Mouse (Mus musculus) kidney, adult 8-10 months (tissue): Measurements from ENCODE around the gene Rasgrp3.
"Not testable (repeated sequence)": the region's sequence is repeated elsewhere in the genome, so short reads cannot be mapped to it uniquely, and the experiment has no call there.

Experiments
- DNase-seq, 2 experiments: peaks; one replicate each; pipeline ENCODE4 v3.0.0; 2022

The Rasgrp3 gene

DNA sequence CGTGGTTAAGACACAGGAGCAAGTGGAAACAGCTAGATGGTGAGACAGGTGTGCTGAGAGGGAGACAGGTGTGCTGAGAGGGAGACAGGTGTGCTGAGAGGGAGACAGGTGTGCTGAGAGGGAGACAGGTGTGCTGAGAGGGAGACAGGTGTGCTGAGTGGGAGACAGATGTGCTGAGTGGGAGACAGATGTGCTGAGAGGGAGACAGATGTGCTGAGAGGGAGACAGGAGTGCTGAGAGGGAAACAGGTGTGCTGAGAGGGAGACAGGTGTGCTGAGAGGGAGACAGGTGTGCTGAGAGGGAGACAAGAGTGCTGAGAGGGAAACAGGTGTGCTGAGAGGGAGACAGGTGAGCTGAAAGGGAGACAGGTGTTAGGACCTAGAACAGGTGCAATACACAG lies 27.5 kb downstream of the Rasgrp3 start:
- not testable (repeated sequence) for DNase-seq

DNA sequence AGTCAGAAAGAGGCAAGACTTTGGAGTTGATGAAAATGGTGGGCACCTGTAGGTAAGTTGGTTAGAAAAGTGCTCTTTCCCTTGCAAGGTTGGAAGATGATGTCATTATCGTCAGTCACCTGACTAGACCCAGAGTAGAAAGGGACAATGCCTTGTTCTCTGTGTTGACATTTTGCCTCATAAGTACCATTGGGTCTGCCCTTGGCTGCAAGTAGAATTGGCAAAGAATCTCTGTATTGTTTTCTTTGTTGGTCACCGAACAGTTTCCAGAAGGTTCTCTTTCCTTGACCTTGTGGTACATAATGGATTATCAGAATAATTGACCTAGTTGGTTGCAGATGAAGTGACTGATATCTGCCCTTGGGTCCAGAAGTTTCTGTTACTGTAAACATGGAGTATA lies 27.9 kb downstream of the Rasgrp3 start:
- DNase-seq, result no peak

DNA sequence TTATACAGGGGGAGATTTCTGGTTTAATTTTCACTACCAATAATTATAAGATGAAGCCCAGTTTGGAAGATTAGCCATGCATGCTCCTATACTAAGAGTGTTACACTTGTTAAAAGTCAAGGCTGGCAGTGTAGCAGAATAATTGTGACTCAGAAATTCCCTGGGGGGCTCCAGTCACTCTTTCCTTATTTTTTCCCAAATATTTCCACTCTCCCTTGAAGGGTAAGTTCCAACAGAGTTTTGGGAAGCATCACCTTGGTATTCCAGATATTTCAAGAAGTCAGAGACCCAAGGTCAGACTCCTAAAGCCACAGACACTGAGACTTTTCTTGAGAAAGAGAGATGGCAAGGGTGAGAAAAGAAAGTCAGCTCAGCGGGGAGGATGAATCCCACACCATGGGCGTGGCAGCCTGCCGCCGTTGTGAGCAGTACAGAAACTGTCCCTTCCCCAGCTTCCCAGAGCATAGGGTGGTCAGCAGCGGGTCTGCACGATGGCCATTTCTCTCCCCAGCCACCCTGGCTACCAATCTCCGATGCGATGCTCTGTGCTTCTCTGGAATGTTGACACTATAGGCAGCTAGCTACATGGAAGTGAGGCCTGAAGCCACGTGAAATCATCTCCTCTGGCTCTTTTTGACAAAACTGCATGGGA lies 28.8 kb downstream of the Rasgrp3 start:
- DNase-seq, result no peak

DNA sequence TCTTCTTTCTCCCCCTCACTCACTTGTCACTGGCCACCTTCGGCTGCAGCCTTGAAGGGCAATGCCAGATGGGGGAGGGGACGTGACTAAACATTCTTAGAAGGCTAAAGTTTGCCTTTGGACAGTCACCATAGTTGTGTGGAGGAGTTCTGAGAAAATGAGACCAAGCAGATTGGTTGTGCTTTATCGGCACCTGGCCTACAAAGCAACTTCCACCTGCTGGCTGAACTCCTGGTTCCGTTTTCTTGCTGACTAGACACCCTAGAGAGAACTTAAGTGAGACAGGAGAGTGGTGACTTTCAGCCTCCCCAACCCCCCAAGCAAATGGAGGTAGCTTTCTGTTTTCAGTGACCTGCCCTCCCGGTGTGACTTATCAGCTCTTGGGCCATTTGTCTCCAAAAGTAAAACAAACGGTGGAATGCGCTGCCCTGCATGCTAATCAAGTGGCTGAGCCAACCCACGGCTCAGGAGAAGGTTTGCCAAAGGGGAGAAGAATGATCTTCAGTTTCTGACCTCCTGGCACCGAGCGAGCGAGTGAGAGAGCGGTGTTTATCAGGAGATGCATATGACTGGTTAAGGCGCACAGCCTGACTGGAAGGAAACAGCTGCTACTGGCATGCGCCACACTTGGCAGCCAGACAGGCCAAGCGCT lies 29.4 kb downstream of the Rasgrp3 start:
- peak; percentile 56 for DNase-seq

DNA sequence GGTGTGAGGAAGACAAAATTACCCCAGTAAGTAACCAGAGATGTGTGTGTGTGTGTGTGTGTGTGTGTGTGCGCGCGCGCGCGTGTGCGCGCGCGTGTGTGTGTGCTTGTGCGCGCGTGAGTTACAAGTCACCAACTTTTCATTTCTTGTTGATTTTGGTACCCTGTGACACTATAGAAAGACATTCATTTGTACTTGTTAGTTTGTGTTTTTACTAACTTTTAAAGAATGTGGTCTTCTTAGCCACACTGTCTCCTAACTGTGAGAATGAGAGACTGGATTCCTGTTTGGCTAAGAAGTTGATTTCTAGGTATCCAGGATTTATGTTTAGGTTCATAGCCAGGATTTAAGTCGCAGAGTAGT lies 29.9 kb downstream of the Rasgrp3 start:
- DNase-seq, result no peak

DNA sequence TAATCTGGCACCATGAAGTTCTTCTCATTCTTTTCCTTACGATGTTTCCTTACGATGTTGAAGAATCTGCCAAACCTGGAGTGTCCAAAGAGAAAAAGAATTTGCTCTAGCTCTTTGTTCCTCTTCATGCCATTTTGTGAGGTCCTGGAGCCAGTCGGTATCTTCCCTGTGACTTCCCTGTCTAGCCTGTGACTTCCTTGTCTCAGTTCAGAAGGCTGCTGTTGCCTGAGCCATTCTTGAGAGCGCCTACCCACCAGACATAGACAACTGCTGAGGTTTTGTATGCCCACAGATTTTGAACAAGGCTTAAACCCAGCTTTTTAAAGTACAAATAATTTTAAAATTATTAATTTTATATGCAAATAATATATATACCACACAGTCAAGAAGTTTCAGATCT lies 31.3 kb downstream of the Rasgrp3 start:
- no peak for DNase-seq

DNA sequence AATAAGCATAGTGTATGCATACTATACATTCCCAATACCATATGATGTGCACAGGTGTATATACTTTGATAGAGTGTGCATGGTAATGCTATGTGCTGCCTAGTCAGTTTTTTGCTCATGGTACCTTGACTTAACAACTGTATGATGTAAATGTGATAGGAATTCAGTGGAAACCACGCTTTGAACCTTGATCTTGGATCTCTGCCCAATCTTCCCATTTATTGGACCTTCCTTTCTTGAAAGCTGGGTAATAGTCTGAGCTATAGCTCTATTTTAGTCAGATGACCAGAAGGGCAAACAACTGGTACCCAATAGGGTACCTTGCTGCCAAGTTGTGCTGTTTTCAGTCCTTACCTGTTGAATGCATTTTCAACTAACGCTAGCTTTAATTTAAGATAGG lies 31.8 kb downstream of the Rasgrp3 start:
- no peak for DNase-seq

DNA sequence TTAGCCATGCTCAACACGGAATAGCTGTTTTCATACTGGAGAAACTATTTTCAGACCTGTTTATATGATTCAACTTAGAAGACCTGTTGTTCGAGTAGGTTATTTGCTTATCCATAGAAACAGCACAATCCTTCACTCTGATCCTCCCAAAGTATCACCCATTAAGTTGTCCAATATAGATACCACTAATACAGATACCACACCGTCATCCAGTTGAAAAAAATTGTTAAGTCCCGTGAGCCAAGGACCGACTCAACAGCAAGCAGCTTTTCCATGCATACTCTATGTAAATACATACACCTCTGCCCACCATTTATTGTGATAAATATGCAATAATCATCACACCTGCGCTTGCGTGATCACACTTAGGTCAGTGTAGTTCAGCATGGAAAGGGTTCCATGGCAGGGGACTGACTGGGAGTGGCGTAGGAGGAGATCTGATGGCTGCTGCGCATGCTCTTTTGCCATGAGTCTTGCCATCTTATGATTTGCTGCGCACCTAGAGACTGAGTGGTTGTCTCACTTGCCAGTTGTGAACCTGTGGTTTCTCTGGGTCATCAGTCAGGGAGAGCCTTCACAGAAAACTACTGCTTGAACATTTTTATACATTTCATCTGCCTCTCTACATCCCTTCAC lies 32.9 kb downstream of the Rasgrp3 start:
- no peak for DNase-seq

DNA sequence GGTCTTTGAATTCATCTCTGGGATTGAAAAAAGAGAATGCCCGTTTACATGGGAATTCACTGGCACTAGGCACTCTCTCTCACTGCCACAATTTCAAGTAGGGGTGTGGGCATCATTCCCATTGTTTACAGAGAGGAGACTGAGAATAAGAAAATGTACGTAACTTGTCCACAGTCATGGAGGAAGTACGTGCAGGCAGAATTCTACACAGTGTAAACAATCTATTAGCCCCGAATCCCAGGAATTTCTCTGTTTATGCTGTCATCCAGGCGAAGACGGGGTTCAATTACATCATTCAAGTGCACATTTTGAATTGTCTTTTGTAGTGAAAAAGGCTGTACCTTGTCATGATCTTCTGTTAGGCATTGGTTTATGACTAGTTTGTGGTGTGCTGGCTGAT lies 34.6 kb downstream of the Rasgrp3 start:
- DNase-seq, result no peak

DNA sequence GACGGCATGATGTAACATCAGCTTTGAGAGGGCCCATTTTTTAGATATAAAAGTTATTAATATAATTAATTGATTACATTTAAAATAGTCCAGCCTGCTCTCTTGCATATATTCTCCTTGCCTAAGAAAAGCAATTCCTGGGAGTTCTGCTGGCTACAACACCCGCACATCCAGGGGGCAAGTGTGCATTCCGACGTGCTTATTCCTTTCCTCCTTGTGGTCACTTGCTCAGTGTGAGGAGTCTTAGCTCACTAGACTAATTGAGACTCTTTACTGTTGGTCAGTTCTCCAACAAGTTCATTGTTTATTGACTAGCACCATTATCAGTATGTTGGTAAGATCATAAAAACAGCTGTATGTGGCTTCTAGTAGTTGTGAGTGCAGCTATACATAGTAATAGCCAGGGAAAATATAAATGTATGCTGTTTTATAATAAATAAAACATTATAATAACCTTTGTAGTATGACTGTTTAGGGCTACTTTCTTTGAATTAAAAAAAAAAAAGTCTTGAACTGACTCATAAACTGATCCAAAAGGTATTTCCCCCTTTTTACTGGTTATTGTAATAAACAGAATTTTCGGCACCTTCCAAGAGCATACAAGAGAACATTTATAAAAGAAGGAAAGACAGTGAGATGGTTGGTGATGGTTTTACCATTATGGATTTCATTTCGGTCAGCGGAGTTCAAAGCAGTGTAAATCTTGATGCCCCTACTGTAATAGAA lies 35.4 kb downstream of the Rasgrp3 start:
- DNase-seq, result no peak

DNA sequence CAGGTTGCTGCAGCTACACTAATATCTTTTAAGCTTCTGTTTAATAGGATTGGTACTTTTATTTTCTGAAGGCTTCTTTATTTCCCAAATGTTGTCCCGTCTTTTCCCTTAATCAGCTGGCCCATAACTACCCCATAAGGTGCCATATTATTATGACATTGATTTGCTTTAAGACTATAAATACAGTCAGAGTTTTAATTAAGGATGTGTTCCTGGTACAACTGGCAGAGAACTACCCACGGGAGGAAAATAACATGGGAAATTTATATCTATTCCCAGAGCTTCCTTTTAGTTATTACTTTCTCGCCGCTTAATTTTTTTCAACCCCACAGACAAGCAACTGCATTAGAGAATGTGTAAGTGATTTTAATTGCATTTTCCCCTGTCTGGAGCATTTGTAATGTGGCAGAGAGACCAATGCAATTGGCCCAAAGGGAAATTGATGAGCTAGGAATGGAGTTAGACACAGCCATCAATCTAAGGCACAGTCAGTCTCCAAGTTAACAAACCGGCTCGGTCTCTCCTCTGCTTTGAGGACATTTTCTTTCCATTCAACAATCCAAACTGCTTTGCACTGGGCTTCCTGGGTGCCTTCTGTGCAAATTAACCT lies 36.1 kb downstream of the Rasgrp3 start:
- DNase-seq, result no peak

DNA sequence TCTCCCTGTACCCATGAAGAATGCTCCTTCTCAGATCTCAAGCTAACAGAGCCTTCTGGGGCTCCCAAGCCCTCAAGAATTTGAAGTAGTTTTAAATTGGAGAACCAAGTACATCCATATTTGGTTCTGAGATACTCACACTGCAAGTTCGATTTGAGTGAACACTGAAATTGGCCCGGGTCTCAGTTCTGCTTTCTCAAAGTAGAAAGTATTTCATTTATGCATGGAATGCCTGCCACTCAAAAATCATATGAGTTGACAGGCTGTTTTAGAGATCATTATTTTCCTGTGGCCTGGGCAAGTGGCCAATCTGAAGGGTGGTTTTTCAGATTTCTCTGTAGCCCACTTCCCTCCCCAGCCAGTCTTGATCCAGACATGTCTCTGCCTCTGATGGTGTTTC lies 36.7 kb downstream of the Rasgrp3 start:
- no peak for DNase-seq

DNA sequence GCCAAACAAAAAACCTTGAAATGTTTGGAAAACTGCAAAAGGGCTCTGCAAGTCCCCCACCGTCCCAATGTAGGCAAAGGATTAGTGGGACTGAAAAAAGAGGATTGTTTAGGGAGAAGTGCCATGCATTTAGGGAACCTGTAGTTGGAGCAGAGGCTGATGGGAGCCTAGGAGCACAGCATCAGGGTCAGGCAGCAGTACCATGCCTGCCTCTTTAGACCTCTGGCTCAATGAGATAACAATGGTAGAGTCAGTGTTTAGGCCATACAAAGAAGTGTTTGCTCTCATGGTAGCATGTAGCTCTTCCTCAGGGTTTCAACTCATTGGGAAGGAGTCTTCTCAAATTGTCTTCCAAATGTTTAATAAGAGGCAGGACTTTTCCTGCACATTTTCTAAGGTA lies 40.3 kb downstream of the Rasgrp3 start:
- no peak for DNase-seq

DNA sequence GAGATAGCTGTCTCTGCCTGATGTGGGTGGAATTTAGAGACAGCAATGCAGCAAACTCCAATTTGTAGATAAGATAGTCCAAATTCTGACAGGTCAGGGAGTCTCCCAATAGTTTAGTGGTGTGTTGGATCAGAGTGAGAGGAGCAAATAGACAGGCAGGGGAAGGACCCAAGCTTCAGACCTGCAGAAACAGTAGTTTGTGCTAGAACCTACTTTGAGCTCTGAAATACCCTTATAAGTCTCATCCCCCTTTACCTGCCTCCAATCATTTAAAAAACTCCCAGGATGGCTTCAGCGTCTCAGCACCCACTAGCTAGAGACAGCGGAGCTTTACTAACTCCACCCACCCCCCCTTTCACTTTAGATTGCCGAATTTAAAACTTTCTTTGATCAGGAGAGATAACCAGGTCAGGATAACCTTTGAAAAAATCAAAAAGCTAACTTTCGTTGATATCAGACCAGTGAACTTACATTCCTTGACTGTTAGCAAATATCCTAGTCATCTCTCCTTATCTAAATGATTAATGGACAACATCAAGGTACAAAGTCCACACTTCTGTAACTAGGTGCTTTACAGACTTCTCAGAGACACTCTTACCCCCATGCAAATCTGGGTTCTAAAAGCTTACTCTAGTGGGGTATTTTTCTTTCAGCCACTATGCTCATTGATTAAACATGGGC lies 41.2 kb downstream of the Rasgrp3 start:
- DNase-seq, result no peak

DNA sequence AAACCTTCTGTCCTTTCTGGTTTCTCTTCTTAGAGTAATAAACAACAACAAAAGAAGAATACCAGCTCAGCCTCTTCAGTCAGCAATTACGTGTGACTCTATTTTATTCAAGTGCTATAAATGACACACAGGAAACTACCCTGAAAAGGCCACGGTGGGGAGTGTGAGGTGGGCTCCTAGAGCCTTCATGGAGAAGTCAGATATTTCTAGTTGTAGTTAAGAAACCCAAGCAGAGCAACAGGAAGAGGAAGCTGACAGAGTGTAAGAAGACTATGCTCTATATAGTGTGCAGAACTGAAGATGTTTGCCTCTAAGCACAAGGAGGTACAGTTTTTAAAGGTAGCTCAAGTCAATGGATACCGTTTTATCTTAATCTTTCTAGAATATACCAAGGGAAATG lies 42.0 kb downstream of the Rasgrp3 start:
- no peak for DNase-seq

DNA sequence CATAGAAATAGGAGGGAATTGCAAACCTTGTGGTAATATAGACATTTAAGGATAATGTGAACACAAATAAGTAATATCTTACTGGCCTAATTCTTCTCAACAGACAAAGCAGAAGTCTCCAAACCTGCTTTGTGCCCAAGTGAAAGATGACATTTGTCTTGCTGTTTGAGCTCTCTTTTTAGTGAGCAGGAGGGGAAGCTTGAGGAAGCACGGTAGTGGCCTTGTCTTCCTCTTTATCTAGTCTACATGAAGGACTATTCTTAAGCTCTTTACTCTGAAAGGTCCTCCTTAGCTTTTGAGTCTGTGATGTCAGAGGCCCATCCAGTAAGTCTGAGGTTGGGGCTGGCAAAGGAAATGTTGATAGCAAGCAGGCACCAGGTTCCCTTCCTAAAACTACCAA lies 43.1 kb downstream of the Rasgrp3 start:
- DNase-seq, result no peak

DNA sequence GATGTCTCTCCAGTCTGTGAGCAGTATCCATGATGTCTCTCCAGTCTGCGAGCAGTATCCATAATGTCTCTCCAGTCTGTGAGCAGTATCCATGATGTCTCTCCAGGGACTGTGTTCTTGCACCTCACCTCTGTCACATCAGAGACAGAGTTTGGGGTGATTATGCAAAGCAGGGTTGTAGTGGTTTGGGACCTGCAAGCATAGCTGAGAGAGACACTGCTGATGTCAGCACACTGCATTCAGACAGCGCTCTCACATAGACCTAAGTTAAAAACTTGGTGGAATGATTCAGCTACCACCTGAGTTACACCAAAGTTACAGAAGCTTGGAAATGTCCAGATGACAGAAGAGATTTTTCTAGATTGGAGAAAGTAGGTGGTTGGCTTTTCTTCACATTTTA lies 44.0 kb downstream of the Rasgrp3 start:
- no peak for DNase-seq

DNA sequence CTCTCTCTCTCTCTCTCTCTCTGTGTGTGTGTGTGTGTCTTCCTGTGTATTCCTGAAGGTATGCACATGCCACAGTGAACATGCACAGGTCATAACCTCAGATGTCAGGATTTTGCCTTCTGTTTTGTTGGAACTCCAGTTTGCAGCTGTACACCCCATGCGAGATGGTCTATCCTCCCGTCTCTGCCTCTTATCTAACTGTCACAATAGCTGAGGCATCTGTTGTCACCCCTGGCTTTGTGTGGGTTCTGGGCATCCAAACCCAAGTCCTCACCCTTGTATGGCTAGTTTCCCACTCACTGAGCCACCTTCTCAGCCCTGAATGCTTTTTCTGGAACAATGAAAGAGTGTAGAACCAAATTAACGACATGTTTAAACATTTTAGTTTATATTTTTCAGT lies 44.7 kb downstream of the Rasgrp3 start:
- no peak for DNase-seq

DNA sequence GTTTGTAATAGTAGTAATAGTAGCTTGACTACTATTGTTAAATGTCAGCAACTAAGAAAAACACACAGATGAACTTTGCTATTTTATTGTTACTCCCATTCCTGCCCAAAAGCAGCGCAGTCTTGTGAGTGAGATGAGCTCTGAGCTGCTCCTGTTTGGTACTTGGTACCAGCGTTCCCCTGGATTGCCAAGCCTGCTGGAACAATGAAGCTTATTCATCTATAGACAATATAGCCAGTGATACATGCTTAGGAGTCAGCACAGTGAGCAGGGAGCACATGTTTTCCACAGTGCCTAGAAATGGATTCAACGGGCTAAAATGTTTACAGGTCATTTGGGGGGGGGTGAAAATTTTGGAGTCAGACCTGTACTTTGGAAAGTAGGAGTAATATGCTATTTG lies 50.5 kb downstream of the Rasgrp3 start:
- no peak for DNase-seq

DNA sequence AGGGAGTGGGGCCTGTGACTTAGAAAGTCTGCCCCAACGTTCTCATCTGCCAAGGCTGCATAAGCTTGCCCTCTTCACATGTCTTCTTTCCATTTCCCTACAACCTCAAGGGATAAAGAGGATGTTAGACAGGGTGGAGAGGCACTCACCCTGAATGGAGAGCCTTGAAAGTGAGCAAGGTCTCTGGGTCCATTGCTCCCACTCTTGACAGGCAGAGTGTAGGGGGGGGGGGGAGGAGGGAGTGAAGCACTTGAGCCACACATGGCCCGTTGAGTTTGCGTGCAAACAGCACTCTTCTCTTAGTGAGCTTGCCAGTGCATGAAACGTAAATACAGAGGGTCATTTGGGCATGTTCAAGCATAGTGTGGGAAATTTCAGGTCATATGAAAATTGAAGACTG lies 59.5 kb downstream of the Rasgrp3 start:
- no peak for DNase-seq

DNA sequence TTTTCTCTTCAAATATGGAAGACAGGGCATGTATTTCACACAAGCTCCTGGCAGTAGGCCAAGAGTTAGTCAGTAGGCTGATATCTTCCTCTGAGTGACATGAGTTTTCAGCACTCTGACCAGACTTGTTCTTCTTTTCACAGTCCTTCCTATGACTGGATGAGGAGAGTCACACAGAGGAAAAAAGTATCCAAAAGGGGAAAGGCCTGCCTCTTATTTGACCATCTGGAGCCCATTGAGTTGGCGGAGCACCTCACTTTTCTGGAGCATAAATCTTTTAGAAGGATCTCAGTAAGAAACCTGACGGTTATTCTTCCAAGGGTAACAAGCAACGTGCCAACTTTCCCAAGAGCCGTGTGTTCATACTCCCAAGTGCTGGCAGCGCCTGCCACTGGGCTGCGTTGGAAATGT lies 62.5 kb downstream of the Rasgrp3 start:
- DNase-seq, result no peak

DNA sequence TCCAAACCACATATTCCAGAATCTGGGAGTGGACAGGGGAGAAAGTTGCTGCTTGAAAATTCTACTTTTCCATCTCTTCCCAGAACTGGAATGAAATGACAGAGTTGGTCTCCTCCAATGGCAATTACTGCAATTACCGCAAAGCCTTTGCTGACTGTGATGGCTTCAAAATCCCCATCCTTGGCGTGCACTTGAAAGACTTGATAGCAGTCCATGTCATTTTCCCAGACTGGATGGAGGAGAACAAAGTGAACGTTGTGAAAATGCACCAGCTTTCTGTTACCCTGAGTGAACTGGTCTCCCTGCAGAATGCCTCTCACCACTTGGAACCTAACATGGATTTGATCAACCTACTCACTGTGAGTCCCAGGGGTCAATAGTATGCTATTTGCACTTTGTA lies 67.3 kb downstream of the Rasgrp3 start:
- no peak for DNase-seq

DNA sequence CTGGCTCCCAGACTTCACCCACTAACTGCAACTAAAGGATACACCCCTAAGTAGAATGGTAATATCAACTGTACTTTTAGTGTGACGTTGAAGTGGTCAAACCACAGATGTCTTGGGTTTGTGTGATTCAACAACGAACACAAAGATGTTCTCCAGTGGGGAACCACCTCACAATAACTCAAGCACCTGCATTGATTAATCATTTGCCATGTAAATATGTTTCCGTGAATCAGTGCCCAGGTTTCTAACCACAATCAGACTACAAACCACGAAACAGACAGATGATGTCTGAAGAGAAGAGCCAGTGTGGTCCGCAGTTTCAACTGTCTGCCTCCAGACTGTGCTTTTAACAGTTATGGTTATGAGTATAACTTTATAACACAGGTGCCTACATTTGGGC lies 69.4 kb downstream of the Rasgrp3 start:
- no peak for DNase-seq
